Mouse (Mus musculus) MEL (cell line): ENCODE measurements around the gene Arhgef9. TPM values are rescaled to one million over a fixed set of nuclear protein-coding genes. Genes with fewer than 3 reads are reported as not detected.
A peak's percentile ranks its signal among the peaks of the same experiment; 100 is the strongest.

Source experiments
- DNase-seq: peaks from one replicate; pipeline ENCODE4 v3.0.0; 2011; ENCODE audit warnings: low read depth, low spot score
- H3K27ac ChIP-seq: 2 replicates; pipeline ENCODE4 v1.5.1; 2012; ENCODE audit warnings: low read depth, mild to moderate bottlenecking, control low read depth, low read length, moderate library complexity; ENCODE audit not compliant: control insufficient read depth
- H3K27me3 ChIP-seq, 2 experiments: fragments of 150-350 bp in 1 of 2; sonication (generic) in 1 of 2; 2 replicates each; pipeline ENCODE4 v1.6.1; 2012; ENCODE audit warnings: low read length in 2 of 2, mild to moderate bottlenecking in 2 of 2, improper control_type of control experiment in 1 of 2, moderate library complexity in 1 of 2; ENCODE audit not compliant: insufficient read depth in 2 of 2, control insufficient read depth in 1 of 2
- H3K36me3 ChIP-seq, 2 experiments: 2 replicates each; pipeline ENCODE4 v1.6.1; 2012 to 2014; ENCODE audit warnings: low read length in 2 of 2, improper control_type of control experiment in 1 of 2, inconsistent platforms in 1 of 2, mild to moderate bottlenecking in 1 of 2; ENCODE audit not compliant: insufficient read depth in 2 of 2, control insufficient read depth in 1 of 2
- H3K4me1 ChIP-seq, 2 experiments: fragments of 150-350 bp in 1 of 2; sonication (generic) in 1 of 2; 2 replicates each; pipeline ENCODE4 v1.6.1; 2012; ENCODE audit warnings: low read length in 2 of 2, improper control_type of control experiment in 1 of 2, mild to moderate bottlenecking in 1 of 2; ENCODE audit not compliant: insufficient read depth in 2 of 2, control insufficient read depth in 1 of 2
- H3K4me3 ChIP-seq, 2 experiments: fragments of 150-350 bp in 1 of 2; sonication (generic) in 1 of 2; 2 replicates each; pipeline ENCODE4 v1.5.1; 2012; ENCODE audit warnings: low read depth in 2 of 2, low read length in 2 of 2, mild to moderate bottlenecking in 2 of 2, moderate library complexity in 2 of 2, control low read depth in 1 of 2, improper control_type of control experiment in 1 of 2; ENCODE audit not compliant: control insufficient read depth in 1 of 2, insufficient read depth in 1 of 2
- H3K79me2 ChIP-seq: 2 replicates; pipeline ENCODE4 v1.6.1; 2012; ENCODE audit warnings: mild to moderate bottlenecking, low read length, moderate library complexity; ENCODE audit not compliant: control insufficient read depth, poor library complexity, insufficient read depth
- H3K9ac ChIP-seq: 2 replicates; pipeline ENCODE4 v1.6.1; 2012; ENCODE audit warnings: low read depth, mild to moderate bottlenecking, control low read depth, low read length, moderate library complexity; ENCODE audit not compliant: control insufficient read depth, poor library complexity, severe bottlenecking
- H3K9me3 ChIP-seq: fragments of 150-350 bp; sonication (generic); replicated peaks from 2 replicates; pipeline ENCODE4 v1.6.1; 2012; ENCODE audit warnings: mild to moderate bottlenecking, low read length, improper control_type of control experiment, moderate library complexity; ENCODE audit not compliant: insufficient read depth
- CTCF ChIP-seq, 3 experiments: IDR thresholded peaks in 2 of 3; conservative IDR thresholded peaks in 1 of 3; 2 replicates each; pipeline ENCODE4 v1.5.1; 2011 to 2012; ENCODE audit warnings: low read length in 3 of 3, low read depth in 2 of 3, mild to moderate bottlenecking in 2 of 3, improper control_type of control experiment in 1 of 3, inconsistent platforms in 1 of 3, mixed read lengths in 1 of 3, moderate library complexity in 1 of 3; ENCODE audit not compliant: control insufficient read depth in 1 of 3, insufficient read depth in 1 of 3, poor library complexity in 1 of 3, severe bottlenecking in 1 of 3
- ELF1 ChIP-seq: IDR thresholded peaks from 2 replicates; pipeline ENCODE4 v1.6.1; 2014; ENCODE audit warnings: low read depth, mild to moderate bottlenecking, inconsistent platforms, low read length, improper control_type of control experiment, moderate library complexity
- EP300 ChIP-seq, 2 experiments: IDR thresholded peaks; 2 replicates each; pipeline ENCODE4 v1.6.1; 2011; ENCODE audit warnings: improper control_type of control experiment in 2 of 2, low read length in 2 of 2, low read depth in 1 of 2, mild to moderate bottlenecking in 1 of 2
- GATA1 ChIP-seq: IDR thresholded peaks from 2 replicates; pipeline ENCODE4 v1.6.1; 2011; ENCODE audit warnings: low read depth, low read length, improper control_type of control experiment
- MXI1 ChIP-seq: IDR thresholded peaks from 2 replicates; pipeline ENCODE4 v1.6.1; 2011; ENCODE audit warnings: mild to moderate bottlenecking, low read depth, low read length, improper control_type of control experiment
- RAD21 ChIP-seq: IDR thresholded peaks from 2 replicates; pipeline ENCODE4 v1.6.1; 2011; ENCODE audit warnings: mild to moderate bottlenecking, low read depth, low read length, improper control_type of control experiment
- SMC3 ChIP-seq: IDR thresholded peaks from 2 replicates; pipeline ENCODE4 v1.6.1; 2011; ENCODE audit warnings: low read depth, low read length, improper control_type of control experiment
- UBTF ChIP-seq: IDR thresholded peaks from 2 replicates; pipeline ENCODE4 v1.6.1; 2012; ENCODE audit warnings: low read depth, mild to moderate bottlenecking, inconsistent platforms, low read length, improper control_type of control experiment, moderate library complexity, borderline replicate concordance; ENCODE audit not compliant: insufficient read depth
- ZC3H11A ChIP-seq: IDR thresholded peaks from 2 replicates; pipeline ENCODE4 v1.6.1; 2012; ENCODE audit warnings: low read depth, mild to moderate bottlenecking, inconsistent platforms, low read length, improper control_type of control experiment
- ZNF384 ChIP-seq: IDR thresholded peaks from 2 replicates; pipeline ENCODE4 v1.6.1; 2012; ENCODE audit warnings: low read depth, mild to moderate bottlenecking, inconsistent platforms, low read length, improper control_type of control experiment
- polyA plus RNA-seq, 2 experiments: library from polyadenylated mRNA; stranded (reverse) in 1 of 2; unstranded in 1 of 2; fragments of >175 nt in 1 of 2; fragments of >200 nt in 1 of 2; gene quantifications; 2 replicates each; pipeline versions ENCODE4 v1.2.1 to v1.2.4; 2012; ENCODE audit warnings: low replicate concordance in 2 of 2, low read depth in 1 of 2; ENCODE audit not compliant: insufficient read length in 2 of 2, insufficient read depth in 1 of 2, missing spikeins in 1 of 2
- total RNA-seq: library from RNA; depleted of rRNA; stranded (reverse); fragments of 300-350 nt; gene quantifications from 2 replicates; pipeline ENCODE4 v1.2.3, GENCODE M21; 2012; rRNA removed

Arhgef9 gene
- total and polyA plus RNA-seq, 3 experiments = 0.08 TPM; not detected in 2

- Histone ChIP-seq H3K79me2 (no peaks in the 10 kb centered on the region), H3K4me3 (no peak overlapping the region), H3K27me3 (no peaks in the 10 kb centered on the region), H3K4me1 (no peaks in the 10 kb centered on the region), H3K9me3 (no peaks in the 10 kb centered on the region), H3K27ac (no peak overlapping the region), H3K9ac (no peak overlapping the region), H3K36me3 (no peaks in the 10 kb centered on the region)
- DNase-seq = peak; percentile 62
- TF ChIP-seq RAD21 = peak; percentile 86
- 0 out of 2 replicates have a peak, but pooled peaks have one; percentile 45 for TF ChIP-seq ZNF384
- peak; percentile 92 for TF ChIP-seq SMC3
- no peak for TF ChIP-seq UBTF
- no peak for TF ChIP-seq MXI1
- TF ChIP-seq EP300 (IDR thresholded peaks at IDR 0.05; ENCODE audit: low read depth in 1 of 2, low read length in 2 of 2) = no peak
- no peak for TF ChIP-seq GATA1
- TF ChIP-seq ZC3H11A = peak; percentile 94
- 0 out of 2 replicates have a peak, but pooled peaks have one; percentile 22 for TF ChIP-seq ELF1
- TF ChIP-seq CTCF (IDR thresholded peaks at IDR 0.05 in 2 of 3, conservative IDR thresholded peaks at IDR 0.05 in 1 of 3; ENCODE audit: control insufficient read depth in 1 of 3, insufficient read depth in 1 of 3, low read depth in 2 of 3, low read length in 3 of 3, poor library complexity in 1 of 3, severe bottlenecking in 1 of 3) = peak in 2 of 3 experiments; percentile 39 to 80; a peak in 4 of 6 replicates
These were observed 184.6 kb downstream of the Arhgef9 start for GRCm38 (mm10) chrX:95012033-95012432.

Other genes with a start within 250 kb of the Arhgef9 start
- gene Spin4, start 170.2 kb downstream of the Arhgef9 start, total RNA-seq = 0.03 TPM in 1 of 2 replicates, not detected in the other
- under 1 TPM in 1 of 2 experiments, not detected in 1; 0.08 TPM for gene Spin4, start 170.2 kb downstream of the Arhgef9 start, polyA plus RNA-seq
- 1.3 and 1.5 TPM in 2 replicates for gene Amer1, start 248.0 kb upstream of the Arhgef9 start, total RNA-seq
- gene Amer1, start 248.0 kb upstream of the Arhgef9 start, polyA plus RNA-seq = 10 to 100 TPM in 1 of 2 experiments, 1 to 10 TPM in 1; 4.7 to 17.0 TPM